Mouse (Mus musculus) brain, embryonic 14.5 days (tissue): ENCODE results near the gene 2700049A03Rik. TPM values are rescaled to one million over a fixed set of nuclear protein-coding genes. Genes with fewer than 3 reads are reported as not detected.

ENCODE experiments used
- DNase-seq: peaks from one replicate; pipeline ENCODE4 v3.0.0-alpha.2; 2011; ENCODE audit warnings: low read depth
- CTCF ChIP-seq: fragments of 200-500 bp; IDR thresholded peaks from 2 replicates; pipeline ENCODE4 v1.5.1; 2012; ENCODE audit warnings: inconsistent platforms, mild to moderate bottlenecking, moderate library complexity, borderline replicate concordance; ENCODE audit not compliant: insufficient read depth, insufficient read length; ENCODE audit errors: extremely low read depth
- POLR2A ChIP-seq: fragments of 200-500 bp; IDR thresholded peaks from 2 replicates; pipeline ENCODE4 v1.6.1; 2012; ENCODE audit warnings: mild to moderate bottlenecking, inconsistent platforms, borderline replicate concordance; ENCODE audit not compliant: poor library complexity, insufficient read depth, insufficient read length, severe bottlenecking; ENCODE audit errors: extremely low read depth
- polyA plus RNA-seq: library from polyadenylated mRNA; depleted of rRNA; stranded (reverse); fragments of >200 nt; gene quantifications from 2 replicates; pipeline ENCODE4 v1.2.3, GENCODE M21; 2012

2700049A03Rik gene
- polyA plus RNA-seq, 1 experiment = 11.6 TPM

DNA sequence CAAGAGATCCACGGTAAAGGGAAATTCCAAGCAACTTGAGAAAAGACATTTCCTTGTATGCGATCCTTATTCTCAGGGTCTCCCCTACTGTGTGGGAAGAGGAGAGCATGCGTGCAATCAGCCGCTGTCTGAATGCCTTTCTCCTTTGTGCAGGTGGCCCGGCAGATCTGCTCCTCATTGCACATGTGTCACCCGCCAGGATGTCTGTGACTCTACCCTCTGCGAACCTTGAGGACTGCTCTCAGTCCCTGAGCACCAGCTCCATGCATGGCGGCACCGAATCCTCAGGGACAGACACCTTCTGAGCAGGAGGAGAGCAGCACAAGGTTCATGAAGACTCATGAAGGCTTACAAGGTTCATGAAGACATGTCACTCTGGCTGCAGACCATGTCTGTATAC, 106.1 kb downstream of the 2700049A03Rik start:
- no peak for TF ChIP-seq CTCF
- no peak for TF ChIP-seq POLR2A
- DNase-seq = no peak

DNA sequence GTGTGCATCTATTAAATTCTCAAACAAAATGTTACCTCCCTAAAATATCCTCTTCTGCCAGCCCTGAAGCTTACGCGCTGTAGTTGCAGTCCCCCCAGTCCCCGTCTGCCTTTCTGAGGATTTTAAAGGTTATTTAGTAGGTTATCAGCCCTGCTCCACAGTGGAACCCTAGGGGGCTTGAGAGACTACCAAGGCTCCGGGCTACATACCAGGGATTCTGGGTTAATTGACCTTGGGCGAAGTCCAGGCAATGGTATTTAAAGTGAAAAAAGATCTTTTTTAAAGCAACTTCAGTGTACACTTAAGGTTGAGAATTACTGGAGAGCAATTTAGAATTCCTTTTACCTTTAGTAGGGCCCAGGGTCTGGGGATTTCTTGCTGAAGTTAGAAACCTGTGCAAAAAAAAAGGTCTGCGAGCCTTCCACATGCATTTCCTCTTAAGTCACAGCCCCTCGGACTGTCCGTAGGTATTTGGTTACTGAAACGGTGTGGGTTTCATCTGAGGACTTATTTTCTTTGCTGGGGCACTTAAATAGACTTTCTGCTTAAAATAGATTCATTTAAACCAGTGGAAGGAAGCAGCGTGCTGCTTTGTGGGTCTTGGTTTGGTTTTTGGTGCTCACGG, 108.2 kb downstream of the 2700049A03Rik start:
- TF ChIP-seq CTCF (no peak), POLR2A (no peak)
- DNase-seq = no peak

DNA sequence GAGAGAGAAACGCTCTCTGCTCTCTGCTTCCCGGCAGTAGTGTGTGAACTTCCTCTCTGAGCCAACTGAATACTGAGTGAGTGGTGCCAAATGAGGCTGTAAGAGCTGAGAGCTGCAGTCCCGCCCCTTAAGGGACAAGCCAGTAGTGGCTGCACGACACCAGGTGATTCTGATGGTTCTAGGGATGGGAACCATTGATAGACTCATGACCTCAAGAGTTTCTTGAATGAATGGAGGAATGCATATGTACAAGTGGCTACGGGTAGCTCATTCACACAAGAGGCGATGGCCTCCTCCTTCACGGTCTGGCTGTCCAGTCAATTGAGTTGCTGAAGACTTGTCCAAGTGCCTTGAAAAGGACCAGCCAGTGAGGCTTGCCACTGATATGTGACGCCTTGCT, 110.5 kb downstream of the 2700049A03Rik start:
- TF ChIP-seq POLR2A (no peak), CTCF (no peak)
- DNase-seq = no peak

DNA sequence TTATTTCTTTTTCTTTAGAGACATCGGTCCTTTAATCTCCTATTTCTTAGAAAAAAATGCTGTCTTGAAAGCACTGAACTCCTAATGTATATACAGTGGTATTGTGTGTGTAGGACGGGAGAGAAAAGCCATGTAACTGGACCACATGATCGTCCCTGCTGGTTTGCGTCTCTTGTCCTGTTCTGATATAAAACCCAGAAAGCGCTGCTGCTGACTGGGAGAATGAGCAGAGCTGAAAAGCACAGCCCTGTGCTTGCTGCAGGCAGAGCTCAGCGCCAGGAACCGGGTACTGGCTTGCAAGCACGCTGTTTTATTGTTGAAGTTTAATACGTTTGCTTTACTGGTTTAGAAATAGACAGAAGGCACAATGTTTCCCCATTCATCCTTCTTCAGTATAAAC, 112.7 kb downstream of the 2700049A03Rik start:
- DNase-seq = peak; percentile 73
- no peak for TF ChIP-seq POLR2A
- TF ChIP-seq CTCF = no peak

DNA sequence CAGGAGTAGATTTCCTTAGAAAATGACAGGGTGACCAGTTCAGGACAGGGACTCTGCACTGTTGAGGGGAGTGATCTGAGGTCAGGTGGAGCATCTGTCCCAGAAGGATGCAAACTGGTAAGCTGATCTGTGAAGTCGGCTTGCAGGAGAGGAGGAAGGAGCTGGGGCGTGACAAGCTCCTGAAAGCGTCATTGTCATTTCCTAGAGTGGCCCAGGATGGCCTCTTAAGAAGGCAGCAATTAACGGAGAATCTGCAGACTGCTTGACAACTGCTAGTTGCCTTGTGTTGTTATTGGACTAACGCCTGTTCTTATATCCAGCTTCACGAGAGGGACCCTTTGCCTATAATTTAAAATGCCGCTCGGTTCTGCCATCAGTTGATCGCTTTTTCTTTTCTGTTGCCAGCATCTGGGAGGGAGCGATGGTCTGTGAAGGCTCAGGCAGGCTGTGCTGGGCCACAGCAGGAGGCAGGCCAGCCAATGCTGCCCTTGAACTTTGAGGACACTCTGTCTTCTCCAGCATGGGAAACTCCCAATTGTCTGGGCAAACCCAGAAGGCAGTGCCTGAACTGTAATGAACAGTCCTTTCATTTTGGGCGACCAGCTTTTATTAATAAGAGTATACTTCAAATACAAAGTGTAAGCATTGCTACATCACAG, 116.0 kb downstream of the 2700049A03Rik start:
- peak; percentile 39 for DNase-seq

DNA sequence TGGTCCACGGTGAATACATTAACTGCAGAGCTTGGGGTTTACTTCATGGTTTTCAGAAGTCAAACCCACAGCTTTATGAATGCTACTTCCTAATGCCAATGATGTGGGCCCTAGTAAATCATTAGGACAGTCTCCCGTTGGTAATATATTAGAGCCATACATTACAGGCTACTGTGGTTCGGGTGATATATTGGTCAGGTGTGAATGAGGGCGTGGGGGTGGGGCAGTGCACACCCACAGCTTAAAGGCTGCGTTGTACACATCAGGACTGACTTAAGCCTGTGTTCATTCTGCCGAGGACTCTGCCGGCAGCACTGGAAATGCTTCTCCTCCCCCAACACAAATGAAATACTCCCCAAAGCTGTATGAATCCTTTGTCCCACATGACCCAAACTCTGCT, 118.1 kb downstream of the 2700049A03Rik start:
- no peak for TF ChIP-seq CTCF
- TF ChIP-seq POLR2A = no peak

More for the DNA sequence above, 116.0 kb downstream of the 2700049A03Rik start:
- TF ChIP-seq POLR2A (no peak), CTCF (no peak)

DNA sequence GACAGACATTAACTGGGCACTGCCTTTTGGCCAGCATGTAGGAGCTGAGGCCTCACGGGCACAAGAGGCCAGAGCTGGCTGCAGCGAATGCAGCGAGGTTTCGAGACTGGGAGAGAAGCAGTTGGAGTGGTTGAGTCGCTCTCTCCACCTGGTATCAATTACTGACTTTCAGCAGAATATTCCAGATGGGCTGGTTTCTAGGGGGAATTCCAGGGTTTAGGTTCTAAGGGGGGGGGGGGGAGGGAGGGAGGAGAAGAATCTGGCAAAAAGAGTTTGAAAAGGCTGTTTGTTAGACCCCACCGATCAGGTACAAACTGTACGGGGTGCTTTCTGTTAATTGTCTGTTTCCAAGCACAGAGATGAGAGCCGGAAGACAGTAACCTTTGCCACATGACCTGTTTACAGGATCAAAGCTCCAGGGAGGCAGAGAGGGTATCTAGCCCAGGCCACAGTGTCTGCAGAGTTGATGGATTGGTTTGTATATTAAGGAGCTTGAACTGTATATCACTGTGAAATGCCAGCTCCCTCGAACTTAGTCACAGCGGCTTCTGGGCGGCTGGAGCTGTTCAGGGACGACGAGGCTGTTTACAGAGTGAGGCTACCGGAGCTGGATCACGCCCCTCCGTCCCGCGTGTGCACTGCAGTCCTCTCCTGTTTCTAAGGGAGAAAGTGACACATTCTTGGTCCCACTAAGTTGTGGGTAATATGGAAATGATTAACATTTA, 121.7 kb downstream of the 2700049A03Rik start:
- DNase-seq = no peak

More for the DNA sequence above, 118.1 kb downstream of the 2700049A03Rik start:
- no peak for DNase-seq

DNA sequence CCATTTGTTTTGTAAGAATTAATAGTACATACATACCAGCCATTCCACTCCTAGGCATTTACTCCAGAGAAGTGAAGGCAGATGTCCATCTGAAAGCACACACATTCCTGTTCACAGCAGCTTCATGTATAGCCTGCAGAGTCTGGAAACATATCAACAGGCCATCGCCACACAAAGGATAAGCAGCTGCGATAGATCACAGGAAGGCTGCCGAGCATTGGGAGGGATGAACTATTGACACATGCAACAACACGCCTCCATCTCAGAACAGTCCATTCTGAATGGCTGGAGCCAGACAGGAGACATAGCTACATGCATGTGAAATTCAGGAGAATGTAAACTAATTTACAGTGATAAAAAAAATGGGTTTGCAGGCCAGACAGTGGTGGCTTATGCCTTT, 127.6 kb downstream of the 2700049A03Rik start:
- no peak for DNase-seq
- TF ChIP-seq CTCF (no peak), POLR2A (no peak)

More for the DNA sequence above, 121.7 kb downstream of the 2700049A03Rik start:
- TF ChIP-seq CTCF (no peak), POLR2A (no peak)

DNA sequence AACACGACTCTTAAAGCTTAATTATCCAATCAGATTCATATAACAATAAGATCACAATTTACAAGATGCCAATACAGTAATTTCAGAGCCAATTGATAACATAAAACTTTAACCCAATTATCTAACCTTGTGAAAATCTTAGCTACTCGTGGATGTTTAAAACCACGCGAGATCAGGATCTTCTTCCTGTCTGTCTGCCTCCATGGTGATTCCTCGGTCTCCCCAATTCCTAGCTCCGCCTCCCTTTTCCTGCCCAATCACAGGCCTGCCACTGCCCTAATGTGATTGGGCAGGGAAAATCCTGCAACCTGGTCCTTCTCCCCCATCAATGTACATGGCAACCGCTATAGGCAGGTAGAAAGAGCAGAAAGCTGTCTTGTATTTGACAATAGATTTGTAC, 132.7 kb downstream of the 2700049A03Rik start:
- no peak for DNase-seq
- no peak for TF ChIP-seq POLR2A
- TF ChIP-seq CTCF = no peak

DNA sequence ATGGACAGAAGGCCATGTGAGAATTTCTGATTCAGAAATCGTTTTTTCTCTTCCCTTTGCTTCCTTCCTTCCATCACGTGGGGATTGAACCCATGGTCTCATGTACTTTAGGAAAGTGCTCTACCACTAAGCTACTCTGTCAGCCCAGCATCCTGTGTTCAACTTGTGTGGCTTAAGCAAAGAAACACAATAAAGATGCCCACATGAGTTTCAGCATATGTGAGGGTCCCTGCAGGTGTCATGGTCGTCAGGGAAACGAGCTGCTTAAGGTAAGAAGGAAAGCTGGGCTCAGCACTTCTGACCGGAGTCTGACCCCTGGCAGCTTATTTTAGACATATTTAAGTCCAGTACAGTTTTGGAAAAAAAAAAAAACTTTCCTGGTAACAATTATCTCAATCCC, 134.5 kb downstream of the 2700049A03Rik start:
- TF ChIP-seq POLR2A (no peak), CTCF (no peak)
- no peak for DNase-seq

DNA sequence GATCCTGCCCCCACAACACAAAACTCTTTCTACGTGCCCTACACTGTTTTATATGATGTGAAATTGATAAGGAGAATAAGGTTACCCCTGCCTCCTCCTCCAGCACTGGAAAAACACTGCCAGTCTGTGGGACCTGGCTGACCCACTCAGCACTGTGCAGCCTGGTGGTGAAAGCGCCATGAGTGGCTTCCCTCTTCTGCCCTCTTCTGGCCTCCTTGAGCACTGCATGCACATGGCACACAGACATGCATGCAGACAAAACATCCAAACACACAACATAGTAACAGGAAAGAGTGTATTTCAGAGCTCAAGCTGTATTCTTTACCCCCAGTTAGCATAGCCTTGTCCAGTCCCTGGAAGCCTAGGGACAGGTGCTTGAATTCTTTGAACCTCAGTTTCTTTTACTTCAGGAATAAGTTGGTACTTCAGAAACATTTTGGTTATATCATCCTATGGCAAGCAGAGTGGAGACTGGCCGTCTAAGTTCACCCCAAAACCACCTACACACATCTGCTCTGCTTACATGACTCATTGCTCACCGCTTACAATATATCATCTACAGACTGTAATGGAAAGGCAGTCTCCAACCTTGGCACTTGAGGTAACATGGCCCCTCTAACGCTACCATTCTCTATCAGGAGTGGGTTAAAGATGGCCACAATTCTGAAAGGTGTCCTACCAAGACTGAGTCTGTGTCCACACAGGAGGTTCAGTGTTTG, 138.0 kb downstream of the 2700049A03Rik start:
- TF ChIP-seq POLR2A = no peak
- TF ChIP-seq CTCF = peak; percentile 22; the same call in 1 of the 2 replicates
- no peak for DNase-seq
